Mouse (Mus musculus) CH12.LX (cell line): ENCODE results near the gene Gm15319.
"Not testable (repeated sequence)": the region's sequence is repeated elsewhere in the genome, so short reads cannot be mapped to it uniquely, and the experiment has no call there.

Experiments used
- CTCF ChIP-seq, 2 experiments: IDR thresholded peaks in 1 of 2; conservative IDR thresholded peaks in 1 of 2; 2 replicates each; pipeline ENCODE4 v1.5.1; 2011 to 2012; ENCODE audit warnings: low read depth in 2 of 2, low read length in 2 of 2, improper control_type of control experiment in 1 of 2, inconsistent platforms in 1 of 2, mild to moderate bottlenecking in 1 of 2, moderate library complexity in 1 of 2
- E2F4 ChIP-seq: IDR thresholded peaks from 2 replicates; pipeline ENCODE4 v1.6.1; 2011; ENCODE audit warnings: low read depth, low read length, improper control_type of control experiment; ENCODE audit not compliant: insufficient replicate concordance
- JUND ChIP-seq: conservative IDR thresholded peaks from 2 replicates; pipeline ENCODE4 v1.6.1; 2011; ENCODE audit warnings: low read depth, low read length, improper control_type of control experiment
- MAFK ChIP-seq: IDR thresholded peaks from 2 replicates; pipeline ENCODE4 v1.6.1; 2011; ENCODE audit warnings: low read length, improper control_type of control experiment; ENCODE audit not compliant: insufficient replicate concordance
- POLR2A ChIP-seq: IDR thresholded peaks from 2 replicates; pipeline ENCODE4 v1.6.1; 2011; ENCODE audit warnings: low read depth, mild to moderate bottlenecking, improper control_type of control experiment, low read length

DNA sequence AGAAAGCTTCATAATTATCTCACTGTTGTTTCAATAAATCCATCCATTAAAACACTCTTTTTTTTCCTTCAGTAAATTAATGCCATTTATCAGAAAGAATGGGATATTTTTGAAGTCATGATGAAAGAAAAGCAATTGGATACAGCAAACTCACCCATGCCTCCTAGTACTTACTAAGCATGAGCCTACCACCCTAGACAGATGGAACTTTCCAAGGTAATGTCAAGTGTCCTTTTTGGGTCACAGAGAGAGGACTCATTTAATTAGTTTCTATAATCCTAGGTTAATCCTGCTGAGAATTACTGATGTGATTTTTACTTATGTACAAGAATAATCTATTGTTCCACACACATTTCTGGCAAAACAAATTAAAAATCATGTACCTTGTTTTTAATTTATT is 69.0 kb downstream of the Gm15319 start:
- TF ChIP-seq E2F4; MAFK; POLR2A; JUND; CTCF (conservative IDR thresholded peaks at IDR 0.05 in 1 of 2, IDR thresholded peaks at IDR 0.05 in 1 of 2; ENCODE audit: low read depth in 2 of 2, low read length in 2 of 2): not testable (repeated sequence)
